Mouse (Mus musculus) lung, postnatal 0 days (tissue): Measurements from ENCODE around the gene Lenep. TPM values are rescaled to one million over a fixed set of nuclear protein-coding genes. Genes with fewer than 3 reads are reported as not detected.

Experiments used
- ATAC-seq: fragments of 200-750 bp; cut with Nextera tagmentation; 2 replicates; pipeline ENCODE4 v1.8.0; 2017; ENCODE audit warnings: moderate library complexity
- DNase-seq: peaks from one replicate; pipeline ENCODE4 v3.0.0-alpha.2; 2016; ENCODE audit warnings: low spot score
- H3K27ac ChIP-seq: fragments of 300-500 bp; sonication (generic); 2 replicates; pipeline ENCODE4 v1.5.1; 2014; ENCODE audit warnings: antibody characterized with exemption, mild to moderate bottlenecking, low read length, mixed read lengths
- H3K27me3 ChIP-seq: fragments of 300-500 bp; sonication (generic); replicated peaks from 2 replicates; pipeline ENCODE4 v1.6.1; 2014; ENCODE audit warnings: low read length, mixed read lengths; ENCODE audit not compliant: insufficient read depth
- H3K36me3 ChIP-seq: fragments of 300-500 bp; sonication (generic); 2 replicates; pipeline ENCODE4 v1.6.1; 2014; ENCODE audit warnings: low read length, mixed read lengths; ENCODE audit not compliant: insufficient read depth
- H3K4me1 ChIP-seq: fragments of 300-500 bp; sonication (generic); 2 replicates; pipeline ENCODE4 v1.6.1; 2014; ENCODE audit warnings: antibody characterized with exemption, low read depth, low read length, mixed read lengths; ENCODE audit not compliant: insufficient read depth
- H3K4me2 ChIP-seq: fragments of 300-500 bp; sonication (generic); replicated peaks from 2 replicates; pipeline ENCODE4 v1.6.1; 2014; ENCODE audit warnings: low read depth, mild to moderate bottlenecking, low read length, moderate library complexity, mixed read lengths
- H3K4me3 ChIP-seq: fragments of 300-500 bp; sonication (generic); 2 replicates; pipeline ENCODE4 v1.5.1; 2014; ENCODE audit warnings: low read depth, low read length
- H3K9ac ChIP-seq: fragments of 300-500 bp; sonication (generic); replicated peaks from 2 replicates; pipeline ENCODE4 v1.6.1; 2014; ENCODE audit warnings: low read depth, mild to moderate bottlenecking
- H3K9me3 ChIP-seq: fragments of 300-500 bp; sonication (generic); 2 replicates; pipeline ENCODE4 v1.6.1; 2016; ENCODE audit warnings: low read length, mixed read lengths
- CTCF ChIP-seq: IDR thresholded peaks from 2 replicates; pipeline ENCODE4 v1.5.1; 2016; ENCODE audit warnings: antibody characterized with exemption, mild to moderate bottlenecking
- EP300 ChIP-seq: IDR thresholded peaks from 2 replicates; pipeline ENCODE4 v1.6.1; 2016; ENCODE audit warnings: antibody characterized with exemption, mild to moderate bottlenecking, control low read depth
- WGBS: fragments of 180-500 bp; shearing (Covaris S2); extraction: QIAGEN DNeasy Blood & Tissue Kit; methylation state at CpG from one replicate; pipeline ENCODE4 v1.1.7; 2014; 5-methylcytosine and 5-hydroxymethylcytosine counted together
- polyA plus RNA-seq: library from polyadenylated mRNA; unstranded; fragments of >200 nt; fragmentation: Nextera tagmentation; extraction: Ambion mirVana; gene quantifications from 2 replicates; pipeline ENCODE4 v1.2.1, GENCODE M21; 2015

The Lenep gene
- polyA plus RNA-seq: not detected in 2 replicates

DNA sequence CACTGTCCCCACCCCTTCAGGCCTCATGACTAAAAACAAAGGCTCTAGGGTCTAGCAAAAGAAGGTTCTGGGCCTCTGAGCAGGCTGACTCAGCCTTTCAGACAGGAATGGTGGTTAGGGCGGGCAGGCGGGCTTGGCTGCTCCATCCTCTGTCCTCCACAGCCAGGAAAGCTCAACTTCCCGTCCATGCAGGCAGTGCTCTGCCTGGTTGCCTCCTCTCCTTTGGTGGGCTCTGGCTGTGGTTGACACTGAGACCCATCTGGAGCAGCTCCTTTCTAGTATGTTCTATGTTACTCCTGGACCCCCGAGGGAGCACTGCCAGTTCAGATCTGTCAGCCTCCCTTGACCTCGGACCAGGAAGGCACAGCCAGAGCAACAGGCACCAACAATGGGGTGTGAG lies at the start of gene Lenep:
Gene Lenep, minus strand, starts transcription at position 101 of the 400 bp plus-strand sequence.
- peaks cover 12% of the 10 kb centered on the region; the same call in 1 of the 2 replicates for H3K36me3 ChIP-seq
- ATAC-seq (no peak), DNase-seq (no peak)
- H3K27ac ChIP-seq: no peak within 1 kb of the TSS
- no peaks in the 10 kb centered on the region for H3K27me3 ChIP-seq
- no peaks in the 10 kb centered on the region for H3K4me1 ChIP-seq
- H3K9ac ChIP-seq: no peak within 1 kb of the TSS
- 76% methylated on average over 5 of the region's 5 CpGs for WGBS
- H3K4me3 ChIP-seq: no peak within 1 kb of the TSS
- H3K9me3 ChIP-seq: no peaks in the 10 kb centered on the region
- TF ChIP-seq CTCF (no peak), EP300 (no peak)
- H3K4me2 ChIP-seq: no peak within 1 kb of the TSS

DNA sequence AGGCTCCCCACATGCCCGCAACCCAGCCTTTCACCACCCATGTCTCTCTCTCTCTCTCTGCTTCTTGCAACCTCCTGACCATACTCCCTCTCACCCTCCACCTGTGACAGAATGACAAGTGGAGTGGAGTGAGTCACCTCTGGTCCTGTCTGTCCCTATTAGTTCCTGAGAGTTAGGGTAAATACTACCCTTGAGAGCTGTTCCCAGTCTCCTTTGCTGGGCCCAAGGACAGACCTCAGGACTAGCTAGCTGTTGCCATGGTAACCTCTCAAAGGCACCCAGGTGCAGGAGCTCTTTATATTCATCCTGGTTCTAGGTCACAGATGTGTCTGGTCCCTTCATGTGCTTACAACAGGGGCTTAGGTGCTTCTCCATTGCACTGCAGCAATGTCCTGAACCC lies 49.3 kb upstream of the Lenep start:
- DNase-seq (peak; percentile 94), ATAC-seq (peak; percentile 83)
- TF ChIP-seq EP300 (peak; percentile 96), CTCF (no peak)
- H3K9me3 ChIP-seq: no peaks in the 10 kb centered on the region
- WGBS: 68% methylated on average over 1 of the region's 1 CpGs
- no peak overlapping the region for H3K9ac ChIP-seq
- no peak overlapping the region for H3K4me3 ChIP-seq
- no peaks in the 10 kb centered on the region for H3K36me3 ChIP-seq
- H3K27ac ChIP-seq: 0 out of 2 replicates have a peak overlapping the region, but pooled peaks have one; percentile 22
- no peak overlapping the region for H3K4me2 ChIP-seq
- H3K27me3 ChIP-seq: no peaks in the 10 kb centered on the region
- H3K4me1 ChIP-seq: no peaks in the 10 kb centered on the region

DNA sequence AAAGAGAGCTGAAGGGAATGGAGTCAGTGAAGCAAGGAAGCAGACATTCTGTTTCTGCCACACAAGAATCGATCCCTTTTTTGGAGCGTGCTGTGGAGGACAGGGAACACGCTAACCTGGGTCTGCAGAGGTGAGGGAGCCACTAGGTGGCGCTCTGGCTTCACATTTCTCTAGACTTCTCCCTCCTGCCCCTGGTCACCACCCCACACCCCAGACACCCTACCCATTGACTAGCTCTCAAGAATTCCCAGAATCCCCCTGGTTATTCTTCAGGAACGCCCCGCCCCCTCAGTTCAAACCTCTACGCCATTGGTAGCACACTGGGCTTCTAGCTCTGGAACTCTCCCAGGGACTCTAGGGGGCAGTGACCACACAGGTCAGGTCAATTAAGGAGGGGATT lies 46.9 kb upstream of the Lenep start:
- H3K27me3 ChIP-seq: no peaks in the 10 kb centered on the region
- H3K9ac ChIP-seq: no peak overlapping the region
- peak; percentile 66 for ATAC-seq
- H3K9me3 ChIP-seq: no peaks in the 10 kb centered on the region
- TF ChIP-seq EP300 (0 out of 2 replicates have a peak, but pooled peaks have one; percentile 11), CTCF (peak; percentile 83)
- no peak overlapping the region for H3K4me3 ChIP-seq
- no peak overlapping the region for H3K27ac ChIP-seq
- H3K4me1 ChIP-seq: no peaks in the 10 kb centered on the region
- no peak overlapping the region for H3K4me2 ChIP-seq
- DNase-seq: peak; percentile 92
- H3K36me3 ChIP-seq: peaks cover 7% of the 10 kb centered on the region; the same call in 1 of the 2 replicates
- 43% methylated on average over 7 of the region's 7 CpGs for WGBS

GRCm38 (mm10) chr3:89448720-89449537 lies 46.3 kb upstream of the Lenep start:
- no peak overlapping the region for H3K4me3 ChIP-seq

GRCm38 (mm10) chr3:89440691-89441090 lies 38.1 kb upstream of the Lenep start:
- DNase-seq: no peak
- Histone ChIP-seq H3K9ac (no peak overlapping the region), H3K27ac (no peak overlapping the region), H3K27me3 (no peaks in the 10 kb centered on the region), H3K36me3 (peaks cover 8% of the 10 kb centered on the region; the same call in 1 of the 2 replicates), H3K9me3 (no peaks in the 10 kb centered on the region), H3K4me1 (peaks cover 9% of the 10 kb centered on the region; the same call in 1 of the 2 replicates), H3K4me2 (no peak overlapping the region), H3K4me3 (no peak overlapping the region)
- TF ChIP-seq CTCF (no peak), EP300 (no peak)
- WGBS: 89% methylated on average over 2 of the region's 2 CpGs
- ATAC-seq: no peak

More at GRCm38 (mm10) chr3:89448720-89449537, 46.3 kb upstream of the Lenep start:
- H3K4me1 ChIP-seq: no peaks in the 10 kb centered on the region
- ATAC-seq: peak; percentile 60
- WGBS: 43% methylated on average over 13 of the region's 13 CpGs
- H3K36me3 ChIP-seq: peaks cover 8% of the 10 kb centered on the region; the same call in 1 of the 2 replicates
- TF ChIP-seq EP300: no peak
- TF ChIP-seq CTCF: no peak
- no peaks in the 10 kb centered on the region for H3K9me3 ChIP-seq
- H3K9ac ChIP-seq: no peak overlapping the region
- peak; percentile 83 for DNase-seq
- no peak overlapping the region for H3K27ac ChIP-seq
- H3K27me3 ChIP-seq: no peaks in the 10 kb centered on the region
- no peak overlapping the region for H3K4me2 ChIP-seq

DNA sequence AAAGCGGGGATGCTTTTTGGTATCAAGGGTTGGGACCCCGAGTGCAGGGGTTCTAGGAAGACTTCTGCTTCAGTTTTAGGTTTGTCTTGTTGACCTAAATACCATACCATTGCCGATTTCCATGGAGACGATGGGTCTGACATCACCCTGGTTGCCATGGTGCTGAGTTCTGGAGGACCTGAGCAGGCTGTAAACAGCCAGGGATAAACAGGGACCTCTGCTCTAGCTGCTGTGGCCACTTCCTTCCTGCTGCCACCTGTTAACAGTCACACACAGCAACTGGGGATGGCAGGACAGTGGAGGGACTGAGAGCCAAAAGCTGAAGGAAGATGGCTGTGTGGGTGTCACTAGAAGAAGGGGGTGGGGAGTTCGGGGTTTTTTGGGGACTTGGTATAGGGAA lies 34.7 kb upstream of the Lenep start:
- Histone ChIP-seq H3K4me1 (peaks cover 9% of the 10 kb centered on the region; the same call in 1 of the 2 replicates), H3K4me3 (peak overlapping the region; percentile 44), H3K4me2 (peak overlapping the region; percentile 63), H3K36me3 (peaks cover 14% of the 10 kb centered on the region), H3K27me3 (no peaks in the 10 kb centered on the region), H3K9ac (peak overlapping the region; percentile 45), H3K9me3 (no peaks in the 10 kb centered on the region), H3K27ac (peak overlapping the region; percentile 84)
- 29% methylated on average over 5 of the region's 5 CpGs for WGBS
- ATAC-seq (peak; percentile 69), DNase-seq (peak; percentile 71)
- TF ChIP-seq EP300: no peak
- TF ChIP-seq CTCF: no peak
